10 mouse cellular contexts compared by ENCODE assay signal in genomic region chr9:63747645-63748295, GRCm38 (mm10). TPM values are rescaled to one million over a fixed set of nuclear protein-coding genes. Genes with fewer than 3 reads are reported as not detected.
DNase-seq lines count a peak whose midpoint lies in the region; ATAC-seq and TF ChIP-seq lines count a peak whose summit lies in the region.
"Had no signal": no experiment of that assay in that cellular context is flagged by ENCODE, and none has a peak within 500 bp of the region (broad histone marks: within the 10 kb centered on the region; RNA-seq: fewer than 3 reads in every experiment).

No protein-coding gene starts in this region.

- H3K9me3 ChIP-seq in ES-E14 (ENCODE audit: control insufficient read depth, insufficient read depth, low read depth, low read length) = no peaks in the 10 kb centered on the region
- no peaks in the 10 kb centered on the region for H3K9me3 ChIP-seq in limb, embryonic 15.5 days
- H3K9me3 ChIP-seq: midbrain, embryonic 13.5 days had no signal

- H3K27ac ChIP-seq in ES-E14 (ENCODE audit: insufficient read depth, low read depth, low read length, poor library complexity, severe bottlenecking) = no peak overlapping the region
- H3K27ac ChIP-seq in limb, embryonic 15.5 days = peak overlapping the region; percentile 22; the same call in 1 of the 2 replicates
- H3K27ac ChIP-seq: midbrain, embryonic 13.5 days had no signal

- peaks cover 1 to 5% of the 10 kb centered on the region in 2 experiments; a peak in 1 of 4 replicates for H3K4me1 ChIP-seq in ES-E14 (ENCODE audit: control insufficient read depth in 2 of 2, insufficient read depth in 2 of 2, low read length in 2 of 2, poor library complexity in 1 of 2)
- H3K4me1 ChIP-seq in limb, embryonic 15.5 days = peaks cover 85% of the 10 kb centered on the region

- no peak overlapping the region for H3K4me3 ChIP-seq in ES-E14 (ENCODE audit: insufficient read depth in 1 of 2, low read depth in 1 of 2, low read length in 2 of 2, poor library complexity in 1 of 2, severe bottlenecking in 1 of 2)
- no peak overlapping the region for H3K4me3 ChIP-seq in limb, embryonic 15.5 days
- H3K4me3 ChIP-seq: midbrain, embryonic 13.5 days had no signal

- peak; percentile 18 for DNase-seq in kidney, postnatal 14 days
- DNase-seq in kidney, postnatal 36 days = no peak
- no peak for DNase-seq in ES-E14 (ENCODE audit: low read depth, low spot score)
- DNase-seq in adrenal gland, adult 8-10 months = peak; percentile 43
- no peak for DNase-seq in cerebellum, adult 18-20 months
- DNase-seq in thymus, postnatal 10 days (ENCODE audit: low spot score in 2 of 2) = no peak
- DNase-seq: cerebellum, adult 11 months; kidney, adult 18-20 months had no signal

- ATAC-seq in limb, embryonic 15.5 days (ENCODE audit: insufficient number of reproducible peaks, low FRiP score, low TSS enrichment, low read depth) = no peak
- ATAC-seq: midbrain, embryonic 13.5 days had no signal

- no peak overlapping the region for H3K4me2 ChIP-seq in limb, embryonic 15.5 days
- H3K4me2 ChIP-seq: midbrain, embryonic 13.5 days had no signal

- WGBS in limb, embryonic 15.5 days = 84% methylated on average over 9 of the region's 9 CpGs

- in situ Hi-C loops in ES-E14 (cut with MboI; ENCODE audit: low sequenced_read_pairs in 2 of 2, unreplicated experiment in 2 of 2) = no loop called here

- H3K36me3 ChIP-seq in ES-E14 (ENCODE audit: control insufficient read depth, insufficient read depth, low read length, poor library complexity, severe bottlenecking) = no peaks in the 10 kb centered on the region
- H3K36me3 ChIP-seq in limb, embryonic 15.5 days = no peaks in the 10 kb centered on the region
- H3K36me3 ChIP-seq: midbrain, embryonic 13.5 days had no signal

- H3K27me3 ChIP-seq in limb, embryonic 15.5 days = no peaks in the 10 kb centered on the region

- H3K9ac ChIP-seq in ES-E14 (ENCODE audit: insufficient read depth, low read depth, low read length, poor library complexity, severe bottlenecking) = no peak overlapping the region
- no peak overlapping the region for H3K9ac ChIP-seq in limb, embryonic 15.5 days
- H3K9ac ChIP-seq: midbrain, embryonic 13.5 days had no signal

TF ChIP-seq in ES-E14, 5 proteins besides CTCF, POLR2A, EP300 and RAD21:
- TF ChIP-seq ZNF384 (IDR thresholded peaks at IDR 0.05; ENCODE audit: low read depth, low read length) (no peak), ZC3H11A (IDR thresholded peaks at IDR 0.05; ENCODE audit: borderline replicate concordance, low read depth, low read length) (no peak), HCFC1 (IDR thresholded peaks at IDR 0.05; ENCODE audit: borderline replicate concordance, insufficient read depth, low read length) (no peak), MAFK (IDR thresholded peaks at IDR 0.05; ENCODE audit: insufficient read depth, low read depth, low read length) (0 out of 2 replicates have a peak, but pooled peaks have one; percentile 25), CHD2 (IDR thresholded peaks at IDR 0.05; ENCODE audit: low read depth, low read length) (no peak)
TF ChIP-seq in ES-E14: peak in this region for 1.

RNA-seq across cellular contexts. Expression of gene Smad3, which starts 10.0 kb away (rescaled TPM):
- total RNA-seq in ES-E14 (2012; rRNA removed) = 11.6 and 15.2 TPM in 2 replicates
- 10 to 100 TPM; 27.0 to 49.6 (median 37.1) TPM for total RNA-seq in adrenal gland, adult 8-10 months (2022)
- polyA plus RNA-seq in limb, embryonic 15.5 days (2015; fragmentation: Nextera tagmentation; extraction: Ambion mirVana) = 22.9 and 28.9 TPM in 2 replicates

Comparison
In these comparisons a context has a peak if more than half of its experiments do, and no peak if none do; other contexts are left out.
1. DNase-seq: peak in kidney, postnatal 14 days (single experiment) and adrenal gland, adult 8-10 months (single experiment); none in kidney, postnatal 36 days (0 of 2), ES-E14 (single experiment), cerebellum, adult 18-20 months (0 of 2) and thymus, postnatal 10 days (0 of 2).